Mouse (Mus musculus) megakaryocyte-erythroid progenitor cell, adult 5-6 weeks (primary cell): ENCODE results near the gene Itgal. TPM values are rescaled to one million over a fixed set of nuclear protein-coding genes. Genes with fewer than 3 reads are reported as not detected.
"Not testable (repeated sequence)": the region's sequence is repeated elsewhere in the genome, so short reads cannot be mapped to it uniquely, and the experiment has no call there.

ENCODE experiments used
- ATAC-seq: replicated peaks from 2 replicates; pipeline ENCODE4 v1.8.0; 2016; ENCODE audit warnings: mild to moderate bottlenecking, inconsistent platforms; ENCODE audit not compliant: severe bottlenecking, poor library complexity, low FRiP score, low TSS enrichment
- total RNA-seq, 2 experiments: library from RNA; stranded (forward) in 1 of 2; stranded (reverse) in 1 of 2; fragments of 200-1000, 215-1000 nt in 1 of 2; fragments of >200 nt in 1 of 2; fragmentation: Nextera tagmentation in 1 of 2; gene quantifications; 2 replicates each; pipeline ENCODE4 v1.2.3; 2014 to 2017

The Itgal gene
- total RNA-seq, 2 experiments from 2014 or later = 4.6 to 5.5 TPM

DNA sequence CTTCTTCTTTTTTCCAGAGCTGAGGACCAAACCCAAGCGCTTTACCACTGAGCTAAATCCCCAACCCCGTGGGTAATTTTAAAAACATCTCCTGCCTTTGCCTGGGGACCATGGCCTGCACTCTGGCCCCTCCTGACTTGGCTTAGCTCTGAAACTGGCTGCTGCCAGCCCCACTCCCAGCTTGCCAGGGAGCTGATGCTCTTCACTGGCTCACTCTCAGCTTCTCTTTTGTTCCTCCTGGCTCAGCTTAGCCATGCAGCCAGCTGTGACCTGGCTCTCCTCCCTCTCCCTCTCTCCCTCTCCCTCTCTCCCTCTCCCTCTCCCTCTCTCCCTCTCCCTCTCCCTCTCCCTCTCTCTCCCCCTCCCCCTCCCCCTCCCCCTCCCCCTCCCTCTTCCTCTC lies 30.6 kb downstream of the Itgal start:
- ATAC-seq = no peak

DNA sequence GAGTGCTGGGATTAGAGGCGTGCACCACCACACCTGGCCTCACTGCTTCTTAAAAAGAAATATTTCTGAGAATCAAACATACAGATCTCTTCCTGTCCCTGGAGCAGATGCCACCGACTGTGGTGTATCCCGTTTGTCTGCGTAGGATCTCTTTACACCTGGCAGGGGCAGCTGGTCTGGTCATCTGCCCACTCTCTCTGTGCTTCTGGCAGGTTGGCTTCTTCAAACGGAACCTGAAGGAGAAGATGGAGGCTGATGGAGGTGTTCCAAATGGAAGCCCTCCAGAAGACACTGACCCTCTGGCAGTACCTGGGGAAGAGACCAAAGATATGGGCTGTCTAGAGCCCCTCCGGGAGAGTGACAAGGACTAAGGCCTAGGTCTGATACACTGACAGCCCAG lies 37.2 kb downstream of the Itgal start:
- no peak for ATAC-seq

DNA sequence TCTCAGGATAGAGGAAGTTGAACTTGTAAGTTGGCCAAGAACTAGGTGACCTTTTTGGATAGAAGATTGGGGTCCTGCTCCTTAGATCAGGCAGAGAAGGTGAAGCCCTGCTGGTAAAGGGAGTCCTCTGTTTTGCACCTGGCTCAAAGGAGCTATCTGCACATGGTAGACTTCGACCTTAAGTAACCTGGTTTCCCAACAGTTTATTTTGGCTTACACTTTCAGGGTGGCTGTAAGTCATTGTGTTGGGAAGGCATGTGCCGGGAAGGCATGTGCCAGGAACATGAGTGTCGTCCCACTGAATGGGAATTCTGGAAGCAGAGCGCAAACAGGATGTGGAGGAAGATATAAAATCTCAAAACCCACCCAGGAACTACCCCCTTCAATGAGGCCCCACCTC lies 39.5 kb downstream of the Itgal start:
- ATAC-seq = no peak

DNA sequence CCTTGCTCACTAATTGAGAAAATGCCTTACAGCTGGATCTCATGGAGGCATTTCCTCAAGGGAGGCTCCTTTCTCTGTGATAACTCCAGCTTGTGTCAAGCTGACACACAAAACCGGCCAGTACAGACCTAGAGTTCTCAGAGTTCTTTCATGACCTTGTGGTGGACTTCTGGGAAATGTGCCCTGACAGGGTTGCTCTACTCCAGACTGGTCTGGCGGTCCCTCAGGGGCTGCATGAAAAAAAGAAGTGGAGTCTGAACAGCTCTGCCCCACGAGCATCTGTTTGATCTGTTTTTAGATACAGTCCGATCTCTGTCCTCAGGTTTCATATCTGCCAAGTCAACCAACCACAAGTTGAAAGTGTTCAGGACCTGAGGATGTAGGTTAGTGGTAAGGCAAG lies 41.6 kb downstream of the Itgal start:
- ATAC-seq = no peak

DNA sequence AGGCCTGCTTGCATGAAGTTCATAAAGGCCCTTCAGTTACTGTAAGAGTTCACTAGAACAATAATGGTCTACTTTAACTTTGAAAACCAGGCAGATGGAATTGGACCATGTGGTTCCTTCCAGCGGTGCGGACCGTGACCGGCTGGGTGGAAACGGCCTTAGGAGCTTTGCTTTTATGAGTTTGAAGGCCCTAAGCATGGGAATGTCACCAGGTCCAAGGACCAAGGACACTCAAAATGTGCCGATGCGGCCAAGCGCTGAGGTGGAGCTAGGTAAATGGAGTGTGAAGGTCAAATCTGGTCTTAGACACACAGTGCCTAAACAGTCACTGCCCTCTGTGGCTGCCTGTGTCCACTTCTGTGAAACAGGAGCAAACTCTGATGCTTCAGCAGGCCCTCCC lies 45.3 kb downstream of the Itgal start:
- no peak for ATAC-seq

DNA sequence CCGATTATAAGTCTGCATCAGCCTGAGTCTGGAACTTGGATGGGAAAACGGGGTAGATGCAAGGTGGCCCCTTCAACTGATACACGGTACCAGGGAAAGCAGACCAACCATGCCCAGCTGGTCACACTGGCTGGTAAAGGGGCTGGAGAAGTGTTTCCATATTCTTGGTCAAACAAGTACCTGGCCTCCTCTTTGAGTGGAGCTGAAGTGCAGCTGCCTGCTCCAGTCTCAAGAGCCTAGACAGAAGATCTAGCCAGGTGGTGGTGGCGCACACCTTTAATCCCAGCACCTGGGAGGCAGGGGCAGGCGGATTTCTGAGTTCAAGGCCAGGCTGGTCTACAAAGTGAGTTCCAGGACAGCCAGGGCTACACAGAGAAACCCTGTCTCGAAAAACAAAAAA lies 45.8 kb downstream of the Itgal start:
- not testable (repeated sequence) for ATAC-seq

DNA sequence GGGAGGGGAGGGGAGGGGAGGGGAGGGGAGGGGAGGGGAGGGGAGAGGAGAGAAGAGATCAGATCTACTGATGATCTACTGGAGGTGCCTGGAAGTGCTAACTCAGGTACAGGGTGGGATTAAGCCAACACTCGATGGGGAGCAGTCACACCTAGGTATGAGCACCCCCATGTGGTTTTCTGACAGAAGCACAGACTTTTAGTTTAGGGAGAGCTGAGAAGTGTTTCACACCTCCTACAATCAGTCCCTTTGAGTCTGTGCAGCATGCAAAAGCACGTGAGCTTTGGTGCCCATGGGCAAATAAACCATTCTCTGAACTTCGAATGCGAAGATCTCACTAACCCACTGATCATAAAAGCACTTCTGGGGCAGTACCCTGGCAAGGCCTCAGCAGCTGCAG lies 46.3 kb downstream of the Itgal start:
- ATAC-seq = peak; percentile 28; the same call in 1 of the 2 replicates

DNA sequence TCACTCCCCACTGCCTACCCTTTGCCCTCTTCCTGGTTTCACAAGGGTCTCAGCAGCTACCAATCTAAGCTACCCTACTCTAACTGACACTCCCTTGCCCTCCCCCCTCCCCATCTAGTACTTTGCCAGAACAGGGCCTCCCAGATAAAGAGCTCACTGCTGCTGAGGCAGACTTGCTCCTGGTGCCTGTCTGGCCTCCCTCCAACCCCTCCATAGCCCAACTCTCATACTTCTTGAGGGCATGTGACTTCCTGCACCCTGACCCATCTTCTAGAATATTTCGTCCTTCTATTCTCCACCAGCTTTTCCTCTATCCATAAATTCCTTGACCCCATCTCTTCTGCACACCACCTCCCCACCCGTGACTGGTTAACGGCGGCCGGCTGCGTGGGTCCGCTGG lies 46.8 kb downstream of the Itgal start:
- ATAC-seq = no peak

DNA sequence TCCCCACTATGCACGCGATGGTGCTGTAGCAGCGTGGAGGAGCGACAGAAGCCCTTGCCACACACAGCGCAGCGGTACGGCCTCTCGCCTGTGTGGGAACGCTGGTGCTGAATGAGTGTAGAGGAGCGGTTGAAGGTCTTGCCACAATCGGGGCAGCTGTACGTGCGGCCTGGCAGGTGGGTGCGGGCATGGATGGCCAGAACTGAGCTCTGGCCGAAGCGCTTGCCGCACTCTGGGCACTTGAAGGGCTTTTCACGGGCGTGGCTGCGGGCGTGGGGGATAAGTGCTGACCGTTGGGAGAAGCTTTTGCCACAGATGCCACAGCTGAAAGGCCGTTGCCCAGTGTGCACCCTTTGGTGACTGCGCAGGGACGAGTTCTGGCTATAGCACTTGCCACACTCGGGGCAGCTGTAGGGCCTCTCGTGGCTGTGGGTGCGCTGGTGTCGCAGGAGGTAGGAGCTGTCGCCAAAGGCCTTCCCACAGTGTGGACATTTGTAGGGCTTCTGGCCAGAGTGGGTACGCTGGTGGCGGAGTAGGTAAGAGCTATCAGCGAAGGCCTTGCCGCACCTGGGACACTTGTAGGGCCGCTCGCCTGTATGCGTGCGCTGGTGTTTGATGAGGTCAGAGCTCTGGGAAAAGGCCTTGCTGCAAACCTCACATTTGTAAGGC lies 47.4 kb downstream of the Itgal start:
- no peak for ATAC-seq

DNA sequence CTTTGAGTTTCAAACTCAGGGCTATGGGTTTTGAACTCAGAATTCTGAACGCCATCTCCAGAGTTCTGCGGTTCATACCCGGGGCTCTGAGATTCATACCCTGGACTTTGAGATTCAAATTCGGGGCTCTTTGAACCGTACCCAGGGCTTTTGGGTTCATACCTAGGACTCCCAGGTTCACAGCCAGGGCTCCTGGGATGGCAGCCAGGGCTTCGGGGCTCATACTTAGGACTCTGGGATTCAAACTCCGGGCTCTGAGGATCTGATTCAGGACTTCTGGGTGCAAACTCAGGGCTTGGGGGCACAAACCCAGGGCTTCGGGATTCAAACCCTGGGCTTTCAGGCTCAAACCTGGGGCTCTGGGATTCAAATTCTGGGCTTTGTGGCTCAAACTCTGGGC lies 48.3 kb downstream of the Itgal start:
- no peak for ATAC-seq

DNA sequence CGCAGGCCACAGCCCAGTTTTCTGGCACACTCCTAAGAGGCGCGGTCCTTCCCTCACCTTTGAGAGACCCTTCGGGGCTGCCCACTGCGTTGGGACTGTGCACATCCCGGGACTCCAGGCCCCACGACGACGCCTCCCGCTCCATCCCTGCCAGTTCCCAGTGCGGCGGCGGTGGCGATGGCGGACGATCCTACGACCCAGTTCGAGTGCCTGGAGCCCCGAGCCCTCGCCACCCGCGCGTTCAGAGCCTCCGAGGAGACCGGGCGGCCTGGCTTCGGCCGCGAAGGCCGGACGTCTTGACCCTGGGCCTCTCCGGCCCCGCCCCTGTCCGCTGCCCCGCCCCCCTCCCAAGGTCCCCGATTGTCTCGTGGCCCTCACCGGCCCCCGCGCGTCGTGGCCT lies 49.0 kb downstream of the Itgal start:
- ATAC-seq = peak; percentile 17; the same call in 1 of the 2 replicates

DNA sequence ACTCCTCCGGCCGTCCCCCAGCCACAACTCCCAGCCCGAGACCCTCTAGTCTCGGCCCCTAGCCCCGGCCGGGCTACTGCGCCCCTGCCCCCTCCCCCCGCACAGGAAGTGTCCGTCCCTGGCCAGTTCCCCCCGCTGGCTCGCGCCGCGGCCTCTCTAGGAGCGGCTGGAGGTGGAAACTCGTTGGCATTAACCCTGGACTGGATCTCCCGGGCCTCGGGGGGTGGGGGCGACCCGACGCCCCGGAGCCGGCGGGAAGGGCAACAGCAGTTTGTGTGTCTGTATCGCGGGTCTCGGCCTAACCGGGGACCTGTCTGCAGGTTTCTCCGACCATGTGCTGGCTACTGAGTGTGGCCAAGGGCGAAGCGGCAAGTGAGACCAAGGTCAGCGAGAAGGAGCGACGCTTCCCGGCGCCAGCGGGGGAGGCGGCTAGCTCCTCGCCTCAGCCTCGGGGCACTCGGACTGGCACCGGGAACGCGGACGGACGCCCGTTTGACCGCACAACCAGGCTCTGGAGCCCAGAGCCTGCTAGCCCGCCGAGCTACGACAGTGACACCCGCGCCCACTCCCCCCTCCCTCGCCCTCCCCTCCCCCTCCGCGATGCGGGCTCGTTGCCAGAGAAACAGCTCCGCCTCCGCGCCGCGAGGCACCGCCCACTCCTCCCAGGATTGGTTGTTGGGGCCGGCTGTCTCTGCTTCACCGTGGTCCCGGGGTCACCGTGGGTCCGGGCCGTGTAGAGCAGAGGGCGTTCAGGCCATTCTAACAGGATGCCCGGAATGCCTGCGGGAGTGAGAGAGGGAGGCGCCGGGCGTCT lies 49.7 kb downstream of the Itgal start, which contains the start of gene Zfp768:
Zfp768 (minus strand) TSS at position 78 of the 814 bp plus-strand sequence.
- peak; percentile 72 for ATAC-seq

DNA sequence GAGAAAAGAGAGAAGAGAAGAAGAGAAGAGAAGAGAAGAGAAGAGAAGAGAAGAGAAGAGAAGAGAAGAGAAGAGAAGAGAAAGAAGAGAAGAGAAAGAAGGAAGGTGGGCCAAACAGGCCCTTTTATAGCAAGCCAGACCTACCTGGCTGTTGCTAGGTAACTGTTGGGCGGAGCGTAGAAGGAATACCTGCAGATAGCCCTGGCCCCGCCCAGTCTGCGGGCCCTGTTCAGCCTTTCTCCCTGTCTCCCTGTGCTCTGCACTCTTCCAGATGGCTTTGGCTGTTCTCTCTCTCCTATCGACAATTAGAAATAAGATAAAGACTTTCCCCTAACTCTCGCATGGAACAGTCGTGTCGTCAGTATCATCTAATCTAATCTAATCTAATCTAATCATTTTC lies 50.6 kb downstream of the Itgal start:
- ATAC-seq = no peak

DNA sequence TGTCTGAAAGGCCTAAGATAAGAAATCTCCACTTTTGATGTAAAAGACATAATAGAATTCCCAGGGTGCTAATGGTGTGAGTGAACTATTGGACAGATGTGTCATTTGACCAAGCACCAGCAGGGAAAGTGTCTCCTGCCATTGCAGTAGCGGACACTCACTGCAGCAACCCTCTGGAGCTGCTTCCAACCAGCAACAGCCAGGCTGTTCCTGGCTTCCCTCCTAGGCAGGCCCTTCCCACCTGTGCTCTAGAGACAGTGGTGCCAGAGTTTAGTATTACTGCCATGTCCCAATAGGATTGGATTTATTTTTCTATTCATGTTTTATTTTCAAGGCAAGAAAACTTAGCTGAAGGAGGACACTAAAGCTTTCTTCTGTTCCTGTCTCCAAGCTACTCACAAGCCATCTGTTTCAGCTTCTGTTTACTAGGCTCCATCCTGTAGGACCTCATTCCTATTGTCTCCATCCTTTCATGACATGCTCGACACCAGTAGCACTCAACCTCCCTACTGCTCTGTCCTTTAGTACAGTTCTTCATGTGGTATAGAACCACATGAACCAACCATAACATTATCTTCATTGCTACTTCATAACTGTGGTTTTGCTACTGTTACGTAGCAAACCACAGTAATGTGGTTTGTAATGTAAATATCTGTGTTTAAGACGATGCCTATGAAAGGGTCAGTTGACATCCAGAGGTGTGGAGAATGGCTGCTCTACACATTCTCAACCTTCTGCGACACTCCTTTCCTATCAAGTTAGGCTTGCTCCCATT lies 55.4 kb downstream of the Itgal start:
- no peak for ATAC-seq

DNA sequence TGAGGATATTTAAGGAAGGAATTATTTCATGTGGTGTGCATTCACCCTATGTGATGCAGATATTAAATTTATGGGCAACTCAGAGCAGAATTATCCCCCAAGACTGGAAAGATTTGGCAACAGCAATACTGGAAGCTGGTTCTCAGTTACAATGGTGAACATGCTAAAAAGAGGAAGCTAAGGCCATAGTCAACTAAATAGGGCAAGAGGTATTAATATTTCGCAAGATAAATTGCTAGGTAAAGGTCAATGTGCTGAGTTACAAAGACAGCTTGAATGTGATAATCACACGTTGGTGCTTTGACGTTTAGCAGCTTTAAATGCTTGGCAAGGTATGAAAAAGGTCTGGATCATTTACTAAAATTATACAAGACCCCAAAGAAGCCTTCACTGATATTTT lies 59.7 kb downstream of the Itgal start:
- no peak for ATAC-seq

DNA sequence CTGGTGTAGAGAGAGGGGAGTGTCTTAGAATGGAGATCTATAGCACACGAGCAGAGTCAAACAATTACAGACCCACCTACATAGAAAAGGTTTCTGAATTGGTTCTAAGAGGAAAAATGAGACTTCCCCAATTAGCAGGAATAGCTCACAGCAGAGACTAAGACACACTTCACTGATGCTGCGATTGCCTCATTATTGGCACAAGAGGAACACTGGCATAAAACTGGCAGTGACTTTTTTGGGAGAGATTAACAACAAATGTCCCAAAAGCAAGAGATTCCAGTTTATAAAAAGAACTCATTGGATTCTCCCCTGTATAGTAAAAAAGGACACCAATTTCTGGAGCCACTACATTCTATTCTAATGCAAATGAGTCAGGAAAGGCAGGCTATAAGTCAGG lies 61.8 kb downstream of the Itgal start:
- ATAC-seq = no peak

DNA sequence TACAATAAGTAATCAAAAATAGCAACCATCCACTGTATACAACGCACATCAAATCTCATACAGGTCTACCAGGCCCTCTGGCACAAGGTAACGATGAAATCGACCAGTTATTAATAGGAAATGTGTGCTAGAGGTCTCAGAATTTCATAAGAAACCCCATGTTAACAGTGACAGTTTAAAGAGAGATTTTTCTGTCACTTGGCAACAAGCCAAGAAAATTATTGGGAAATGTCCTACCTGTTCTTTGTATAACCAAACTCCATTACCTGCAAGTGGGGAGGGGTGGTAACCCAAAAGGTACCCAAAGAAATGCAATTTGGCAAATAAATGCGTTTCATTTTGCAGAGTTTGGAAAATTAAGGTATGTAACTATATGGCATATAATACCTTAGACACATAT lies 62.4 kb downstream of the Itgal start:
- no peak for ATAC-seq

DNA sequence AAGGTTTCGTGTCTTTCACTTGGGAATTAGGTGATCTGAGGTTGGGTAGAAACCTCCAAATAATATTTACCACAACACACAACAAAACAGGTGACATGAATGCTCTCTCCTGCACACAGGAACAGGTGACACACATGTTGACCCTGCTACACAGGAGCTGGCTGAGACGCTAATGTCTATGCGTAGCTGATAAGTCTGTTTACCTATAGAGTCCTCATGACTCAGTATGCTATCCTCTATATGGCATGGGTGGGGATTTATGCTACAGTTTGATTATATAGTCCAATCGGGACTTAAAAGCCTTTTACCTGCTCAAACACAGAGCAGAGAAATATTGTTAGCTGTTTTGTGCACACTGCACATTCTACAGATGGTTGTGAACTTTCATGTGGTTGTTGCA lies 64.2 kb downstream of the Itgal start:
- ATAC-seq = no peak

DNA sequence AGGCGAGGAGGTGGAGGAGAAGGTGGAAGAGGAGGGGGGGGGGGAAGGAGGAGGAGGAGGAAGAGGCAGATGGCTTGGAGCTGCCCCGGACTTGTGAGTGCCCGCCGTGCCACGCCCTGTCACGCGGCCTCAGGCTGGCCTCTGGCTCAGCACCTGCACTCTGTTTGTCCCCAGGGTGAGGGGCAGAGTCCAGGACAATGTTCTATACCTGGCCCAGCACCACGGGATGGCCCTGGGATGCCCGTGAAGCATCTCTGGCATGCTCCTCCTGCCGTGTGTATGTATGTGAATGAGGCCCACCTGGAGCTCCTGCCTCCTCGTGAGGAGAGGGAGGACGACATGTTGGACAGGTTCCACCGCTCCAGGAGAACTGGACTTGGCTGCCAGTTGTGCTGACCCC lies 65.4 kb downstream of the Itgal start:
- no peak for ATAC-seq

DNA sequence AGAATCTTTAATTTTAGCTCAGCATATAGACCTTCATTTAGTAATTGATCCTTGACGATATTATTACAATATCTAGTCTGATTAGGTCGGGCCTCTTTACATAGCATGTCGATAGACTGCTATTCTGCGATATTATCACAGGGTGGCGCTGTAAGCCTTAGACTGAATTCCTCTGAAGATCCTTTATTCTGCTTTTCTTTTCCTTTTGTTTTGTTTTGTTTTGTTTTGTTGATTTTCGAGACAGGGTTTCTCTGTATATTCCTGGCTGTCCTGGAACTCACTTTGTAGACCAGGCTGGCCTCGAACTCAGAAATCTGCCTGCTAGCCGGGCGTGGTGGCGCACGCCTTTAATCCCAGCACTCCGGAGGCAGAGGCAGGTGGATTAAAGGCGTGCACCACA lies 66.4 kb downstream of the Itgal start:
- not testable (repeated sequence) for ATAC-seq
